Mouse (Mus musculus) liver, embryonic 14.5 days (tissue): ENCODE data around the gene Gng7.

Source experiments
- CTCF ChIP-seq: IDR thresholded peaks from 2 replicates; pipeline ENCODE4 v1.5.1; 2016; ENCODE audit warnings: antibody characterized with exemption, low read depth, control low read depth
- EP300 ChIP-seq: IDR thresholded peaks from 2 replicates; pipeline ENCODE4 v1.6.1; 2016; ENCODE audit warnings: antibody characterized with exemption, low read depth

DNA sequence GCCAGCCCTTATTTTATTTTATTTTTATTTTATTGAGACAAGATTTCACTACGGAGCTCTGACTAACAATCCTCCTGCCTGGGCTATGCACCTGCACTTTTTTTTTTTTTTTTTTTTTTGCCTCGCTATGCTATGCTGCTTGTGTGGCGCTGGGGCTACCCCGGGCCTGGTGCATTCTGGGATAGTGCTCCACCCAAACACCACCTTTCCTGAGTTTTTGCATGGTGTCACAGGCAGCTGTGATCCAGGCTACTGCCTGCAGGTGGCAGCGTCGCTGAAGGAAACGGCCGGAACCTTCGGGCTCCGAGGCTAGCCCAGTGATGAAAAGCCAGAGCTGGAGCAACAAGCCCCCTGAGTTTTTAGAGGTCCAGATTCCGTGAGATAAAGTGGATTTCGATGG, 16.0 kb downstream of the Gng7 start:
- TF ChIP-seq EP300 (no peak), CTCF (peak; percentile 84)
